Mouse (Mus musculus) testis, adult 2 months (tissue): ENCODE data around the gene Prr5l. TPM values are rescaled to one million over a fixed set of nuclear protein-coding genes. Genes with fewer than 3 reads are reported as not detected.

ENCODE experiments used
- H3K27ac ChIP-seq: fragments of 200-500 bp; 2 replicates; pipeline ENCODE4 v1.5.1; 2012; ENCODE audit warnings: low read depth, low read length; ENCODE audit not compliant: control insufficient read depth, insufficient read depth
- H3K27me3 ChIP-seq: fragments of 200-500 bp; 2 replicates; pipeline ENCODE4 v1.6.1; 2012; ENCODE audit warnings: mild to moderate bottlenecking, low read length, moderate library complexity; ENCODE audit not compliant: control insufficient read depth, insufficient read depth
- H3K36me3 ChIP-seq: fragments of 200-500 bp; 2 replicates; pipeline ENCODE4 v1.6.1; 2012; ENCODE audit warnings: mild to moderate bottlenecking, low read length; ENCODE audit not compliant: control insufficient read depth, insufficient read depth
- H3K4me1 ChIP-seq: fragments of 200-500 bp; 2 replicates; pipeline ENCODE4 v1.6.1; 2012; ENCODE audit warnings: low read length; ENCODE audit not compliant: control insufficient read depth, insufficient read depth
- H3K4me3 ChIP-seq: fragments of 200-500 bp; 2 replicates; pipeline ENCODE4 v1.5.1; 2012; ENCODE audit warnings: low read depth, mild to moderate bottlenecking, low read length, moderate library complexity, mixed read lengths; ENCODE audit not compliant: control insufficient read depth
- CTCF ChIP-seq: fragments of 200-500 bp; IDR thresholded peaks from 2 replicates; pipeline ENCODE4 v1.5.1; 2012; ENCODE audit warnings: low read depth, mild to moderate bottlenecking, inconsistent platforms, low read length, moderate library complexity; ENCODE audit not compliant: control insufficient read depth, insufficient read depth, insufficient replicate concordance
- POLR2A ChIP-seq: fragments of 200-500 bp; IDR thresholded peaks from 2 replicates; pipeline ENCODE4 v1.6.1; 2012; ENCODE audit warnings: low read depth, mild to moderate bottlenecking, inconsistent platforms, low read length, moderate library complexity; ENCODE audit not compliant: control insufficient read depth
- polyA plus RNA-seq: library from polyadenylated mRNA; depleted of rRNA; stranded (reverse); fragments of >200 nt; gene quantifications from 2 replicates; pipeline ENCODE4 v1.2.3, GENCODE M21; 2012

Gene Prr5l
- polyA plus RNA-seq, 1 experiment: 1.1 TPM

GRCm38 (mm10) chr2:101699284-101699683 is 183.5 kb downstream of the Prr5l start:
- Histone ChIP-seq H3K27me3 (no peaks in the 10 kb centered on the region), H3K27ac (no peak overlapping the region), H3K4me3 (no peak overlapping the region), H3K4me1 (no peaks in the 10 kb centered on the region), H3K36me3 (no peaks in the 10 kb centered on the region)
- TF ChIP-seq POLR2A (no peak), CTCF (no peak)

- Histone ChIP-seq H3K27me3 (no peaks in the 10 kb centered on the region), H3K36me3 (no peaks in the 10 kb centered on the region)
- TF ChIP-seq CTCF (no peak), POLR2A (no peak)
Measured at GRCm38 (mm10) chr2:101695584-101695983, 187.2 kb downstream of the Prr5l start.

GRCm38 (mm10) chr2:101693577-101694215 is 189.1 kb downstream of the Prr5l start:
- Histone ChIP-seq H3K27ac (no peak overlapping the region), H3K4me1 (no peaks in the 10 kb centered on the region), H3K36me3 (no peaks in the 10 kb centered on the region), H3K27me3 (no peaks in the 10 kb centered on the region), H3K4me3 (no peak overlapping the region)
- no peak for TF ChIP-seq CTCF
- TF ChIP-seq POLR2A: no peak

More at GRCm38 (mm10) chr2:101695584-101695983, 187.2 kb downstream of the Prr5l start:
- Histone ChIP-seq H3K27ac (no peak overlapping the region), H3K4me3 (no peak overlapping the region), H3K4me1 (no peaks in the 10 kb centered on the region)

- Histone ChIP-seq H3K4me3 (no peak overlapping the region), H3K27ac (no peak overlapping the region), H3K36me3 (no peaks in the 10 kb centered on the region), H3K27me3 (no peaks in the 10 kb centered on the region), H3K4me1 (no peaks in the 10 kb centered on the region)
- TF ChIP-seq POLR2A (no peak), CTCF (no peak)
Measured at GRCm38 (mm10) chr2:101693043-101693442, 189.8 kb downstream of the Prr5l start.

- TF ChIP-seq CTCF: no peak
- TF ChIP-seq POLR2A: no peak
- Histone ChIP-seq H3K27me3 (no peaks in the 10 kb centered on the region), H3K36me3 (no peaks in the 10 kb centered on the region), H3K27ac (no peak overlapping the region), H3K4me3 (no peak overlapping the region), H3K4me1 (no peaks in the 10 kb centered on the region)
Measured at GRCm38 (mm10) chr2:101690252-101690827, 192.5 kb downstream of the Prr5l start.

- Histone ChIP-seq H3K4me3 (no peak overlapping the region), H3K4me1 (no peaks in the 10 kb centered on the region), H3K27ac (no peak overlapping the region), H3K36me3 (no peaks in the 10 kb centered on the region), H3K27me3 (no peaks in the 10 kb centered on the region)
- no peak for TF ChIP-seq POLR2A
- no peak for TF ChIP-seq CTCF
Measured at GRCm38 (mm10) chr2:101688011-101688410, 194.8 kb downstream of the Prr5l start.

GRCm38 (mm10) chr2:101684421-101684820 is 198.4 kb downstream of the Prr5l start:
- H3K27me3 ChIP-seq: no peaks in the 10 kb centered on the region
- H3K36me3 ChIP-seq: no peaks in the 10 kb centered on the region
- no peak overlapping the region for H3K27ac ChIP-seq
- no peak overlapping the region for H3K4me3 ChIP-seq
- H3K4me1 ChIP-seq: no peaks in the 10 kb centered on the region; the same call in 1 of the 2 replicates
- no peak for TF ChIP-seq CTCF
- no peak for TF ChIP-seq POLR2A

GRCm38 (mm10) chr2:101679164-101679784 is 203.6 kb downstream of the Prr5l start:
- Histone ChIP-seq H3K36me3 (no peaks in the 10 kb centered on the region), H3K27me3 (no peaks in the 10 kb centered on the region), H3K4me3 (no peak overlapping the region; the same call in 1 of the 2 replicates), H3K4me1 (peaks cover 5% of the 10 kb centered on the region), H3K27ac (no peak overlapping the region)
- TF ChIP-seq CTCF: no peak
- no peak for TF ChIP-seq POLR2A
